Comparison of ENCODE assay signal across 13 mouse cellular contexts in genomic region chr6:107923528-107924199, GRCm38 (mm10).
A peak's percentile ranks its signal among the peaks of the same experiment; 100 is the strongest.
DNase-seq lines count a peak whose midpoint lies in the region; ATAC-seq lines count a peak whose summit lies in the region.
"Had no signal": no experiment of that assay in that cellular context is flagged by ENCODE, and none has a peak within 500 bp of the region (broad histone marks: within the 10 kb centered on the region; RNA-seq: fewer than 3 reads in every experiment).

No protein-coding gene starts in this region.

- 80% methylated on average over 12 of the region's 12 CpGs for WGBS in midbrain, embryonic 11.5 days
- WGBS in midbrain, embryonic 10.5 days = 87% methylated on average over 12 of the region's 12 CpGs
- WGBS in forebrain, embryonic 16.5 days = 50% methylated on average over 12 of the region's 12 CpGs
- 51% methylated on average over 12 of the region's 12 CpGs for WGBS in midbrain, embryonic 13.5 days

- peak; percentile 77 for ATAC-seq in midbrain, embryonic 11.5 days (ENCODE audit: low FRiP score)
- ATAC-seq in forebrain, embryonic 16.5 days = peak; percentile 40; the same call in 1 of the 2 replicates
- ATAC-seq in midbrain, embryonic 13.5 days = peak; percentile 94

- H3K4me1 ChIP-seq in midbrain, embryonic 11.5 days (ENCODE audit: control insufficient read depth, insufficient read depth, low read length) = no peaks in the 10 kb centered on the region
- no peaks in the 10 kb centered on the region for H3K4me1 ChIP-seq in midbrain, embryonic 10.5 days
- no peaks in the 10 kb centered on the region for H3K4me1 ChIP-seq in forebrain, embryonic 16.5 days (replicated peaks; ENCODE audit: control insufficient read depth, insufficient read depth, low read length)
- no peaks in the 10 kb centered on the region for H3K4me1 ChIP-seq in midbrain, embryonic 13.5 days (replicated peaks)
- H3K4me1 ChIP-seq: limb, embryonic 13.5 days had no signal

- H3K9me3 ChIP-seq in midbrain, embryonic 11.5 days (ENCODE audit: control insufficient read depth, low read length) = no peaks in the 10 kb centered on the region
- no peaks in the 10 kb centered on the region for H3K9me3 ChIP-seq in midbrain, embryonic 10.5 days (replicated peaks)
- H3K9me3 ChIP-seq in forebrain, embryonic 16.5 days (ENCODE audit: control insufficient read depth, low read length) = no peaks in the 10 kb centered on the region
- H3K9me3 ChIP-seq in midbrain, embryonic 13.5 days = no peaks in the 10 kb centered on the region
- H3K9me3 ChIP-seq: limb, embryonic 13.5 days had no signal

- DNase-seq in midbrain, embryonic 11.5 days (ENCODE audit: low spot score, missing footprints) = peak; percentile 72
- DNase-seq in midbrain, embryonic 10.5 days (ENCODE audit: low spot score) = no peak
- no peak for DNase-seq in right cerebral cortex, adult 2 months (ENCODE audit: low spot score in 2 of 2)
- DNase-seq in heart, postnatal 36 days = no peak
- no peak for DNase-seq in thymus, postnatal 10 days (ENCODE audit: low spot score in 2 of 2)
- DNase-seq: cerebellum, adult 9-10 months; heart, postnatal 10 days; kidney, adult 18-20 months; kidney, postnatal 36 days; lung, postnatal 36 days had no signal

- intact Hi-C loops in heart, postnatal 36 days (cut with DNase I) = no loop called here

- no peaks in the 10 kb centered on the region for H3K36me3 ChIP-seq in midbrain, embryonic 11.5 days (ENCODE audit: control insufficient read depth, insufficient read depth, low read length)
- H3K36me3 ChIP-seq in midbrain, embryonic 10.5 days = no peaks in the 10 kb centered on the region
- no peaks in the 10 kb centered on the region for H3K36me3 ChIP-seq in forebrain, embryonic 16.5 days (ENCODE audit: control insufficient read depth, insufficient read depth)
- H3K36me3 ChIP-seq in midbrain, embryonic 13.5 days = no peaks in the 10 kb centered on the region
- H3K36me3 ChIP-seq: limb, embryonic 13.5 days had no signal

- no peak overlapping the region for H3K4me2 ChIP-seq in midbrain, embryonic 11.5 days
- no peak overlapping the region for H3K4me2 ChIP-seq in forebrain, embryonic 16.5 days (ENCODE audit: low read length)
- H3K4me2 ChIP-seq in midbrain, embryonic 13.5 days (replicated peaks) = no peak overlapping the region
- H3K4me2 ChIP-seq: limb, embryonic 13.5 days had no signal

- no peaks in the 10 kb centered on the region for H3K27me3 ChIP-seq in midbrain, embryonic 11.5 days (ENCODE audit: control insufficient read depth, insufficient read depth, low read length)
- H3K27me3 ChIP-seq in midbrain, embryonic 10.5 days (ENCODE audit: low read depth, poor library complexity, severe bottlenecking) = no peaks in the 10 kb centered on the region
- H3K27me3 ChIP-seq in forebrain, embryonic 16.5 days (replicated peaks; ENCODE audit: control insufficient read depth, insufficient read depth, low read length) = no peaks in the 10 kb centered on the region
- no peaks in the 10 kb centered on the region for H3K27me3 ChIP-seq in midbrain, embryonic 13.5 days
- H3K27me3 ChIP-seq: limb, embryonic 13.5 days had no signal

- no peak overlapping the region for H3K4me3 ChIP-seq in midbrain, embryonic 11.5 days (ENCODE audit: low read depth, low read length)
- H3K4me3 ChIP-seq in midbrain, embryonic 10.5 days = no peak overlapping the region
- H3K4me3 ChIP-seq in forebrain, embryonic 16.5 days (replicated peaks; ENCODE audit: low read length) = no peak overlapping the region
- no peak overlapping the region for H3K4me3 ChIP-seq in midbrain, embryonic 13.5 days (replicated peaks)
- H3K4me3 ChIP-seq: limb, embryonic 13.5 days had no signal

- H3K9ac ChIP-seq in midbrain, embryonic 11.5 days (ENCODE audit: low read length) = no peak overlapping the region
- no peak overlapping the region for H3K9ac ChIP-seq in forebrain, embryonic 16.5 days (replicated peaks; ENCODE audit: low read depth, low read length)
- H3K9ac ChIP-seq in midbrain, embryonic 13.5 days (replicated peaks) = no peak overlapping the region
- H3K9ac ChIP-seq: limb, embryonic 13.5 days had no signal

- H3K27ac ChIP-seq in midbrain, embryonic 11.5 days (ENCODE audit: low read depth, low read length) = no peak overlapping the region
- no peak overlapping the region for H3K27ac ChIP-seq in midbrain, embryonic 10.5 days (replicated peaks)
- no peak overlapping the region for H3K27ac ChIP-seq in forebrain, embryonic 16.5 days (ENCODE audit: low read length)
- 0 out of 2 replicates have a peak overlapping the region, but pooled peaks have one; percentile 27 for H3K27ac ChIP-seq in midbrain, embryonic 13.5 days
- H3K27ac ChIP-seq: limb, embryonic 13.5 days had no signal

Comparison
In these comparisons a context has a peak if more than half of its experiments do, and no peak if none do; other contexts are left out.
1. ATAC-seq: peak in every context shown above with its lines; median percentile 94 in midbrain, embryonic 13.5 days; 77 in midbrain, embryonic 11.5 days; 40 in forebrain, embryonic 16.5 days.